Mouse (Mus musculus) erythroblast, adult 5-6 weeks (primary cell): ENCODE measurements around the gene Plpp1. TPM values are rescaled to one million over a fixed set of nuclear protein-coding genes. Genes with fewer than 3 reads are reported as not detected.

Experiments
- total RNA-seq, 2 experiments: library from RNA; stranded (forward) in 1 of 2; stranded (reverse) in 1 of 2; fragments of 150-400 nt in 1 of 2; fragments of 200-764, 138-1000 nt in 1 of 2; gene quantifications; 2 replicates each; pipeline versions ENCODE4 v1.2.3 to v1.2.4; 2015 to 2017; ENCODE audit warnings: low replicate concordance in 2 of 2

Gene Plpp1
- total RNA-seq, 2 experiments from 2014 or later = 68.1 to 96.3 TPM

Other genes with a start within 250 kb of the Plpp1 start
- gene Il31ra, start 206.4 kb upstream of the Plpp1 start, total RNA-seq (2015; ENCODE audit: low replicate concordance) = 1.3 TPM in 1 of 2 replicates, not detected in the other
- 0.28 and 0.77 TPM in 2 replicates for gene Il31ra, start 206.4 kb upstream of the Plpp1 start, total RNA-seq (2017; ENCODE audit: low replicate concordance)
- 1.5 and 3.1 TPM in 2 replicates for gene Ddx4, start 148.3 kb upstream of the Plpp1 start, total RNA-seq (2015; ENCODE audit: low replicate concordance)
- 2.4 and 3.6 TPM in 2 replicates for gene Ddx4, start 148.3 kb upstream of the Plpp1 start, total RNA-seq (2017; ENCODE audit: low replicate concordance)
- gene Slc38a9, start 140.0 kb upstream of the Plpp1 start, total RNA-seq (2015; ENCODE audit: low replicate concordance) = 227 and 257 TPM in 2 replicates
- gene Slc38a9, start 140.0 kb upstream of the Plpp1 start, total RNA-seq (2017; ENCODE audit: low replicate concordance) = 281 and 320 TPM in 2 replicates
- gene Mtrex, start 126.6 kb downstream of the Plpp1 start, total RNA-seq (2015; ENCODE audit: low replicate concordance) = 34.9 and 56.7 TPM in 2 replicates
- gene Mtrex, start 126.6 kb downstream of the Plpp1 start, total RNA-seq (2017; ENCODE audit: low replicate concordance) = 33.9 and 51.3 TPM in 2 replicates
- 3.1 and 9.2 TPM in 2 replicates for gene Dhx29, start 126.7 kb downstream of the Plpp1 start, total RNA-seq (2015; ENCODE audit: low replicate concordance)
- gene Dhx29, start 126.7 kb downstream of the Plpp1 start, total RNA-seq (2017; ENCODE audit: low replicate concordance) = 6.4 and 7.8 TPM in 2 replicates
- gene Ccno, start 187.0 kb downstream of the Plpp1 start, total RNA-seq (2015; ENCODE audit: low replicate concordance) = 5.2 and 10.0 TPM in 2 replicates
- 2.0 TPM in 2 replicates for gene Ccno, start 187.0 kb downstream of the Plpp1 start, total RNA-seq (2017; ENCODE audit: low replicate concordance)
- gene Mcidas, start 193.1 kb downstream of the Plpp1 start, total RNA-seq (2015; ENCODE audit: low replicate concordance) = not detected in 2 replicates
- not detected in 2 replicates for gene Mcidas, start 193.1 kb downstream of the Plpp1 start, total RNA-seq (2017; ENCODE audit: low replicate concordance)
- not detected in 2 replicates for gene Cdc20b, start 234.3 kb downstream of the Plpp1 start, total RNA-seq (2015; ENCODE audit: low replicate concordance)
- not detected in 2 replicates for gene Cdc20b, start 234.3 kb downstream of the Plpp1 start, total RNA-seq (2017; ENCODE audit: low replicate concordance)
- gene Gpx8, start 245.6 kb downstream of the Plpp1 start, total RNA-seq (2015; ENCODE audit: low replicate concordance) = not detected in 2 replicates
- gene Gpx8, start 245.6 kb downstream of the Plpp1 start, total RNA-seq (2017; ENCODE audit: low replicate concordance) = not detected in 2 replicates